Mouse (Mus musculus) G1E-ER4 (cell line): ENCODE results near the gene Rpf2. TPM values are rescaled to one million over a fixed set of nuclear protein-coding genes. Genes with fewer than 3 reads are reported as not detected.

Source experiments
- GATA1 ChIP-seq: IDR thresholded peaks from one replicate; pipeline ENCODE4 v1.8.0; 2012; ENCODE audit warnings: low read length, inconsistent platforms
- polyA plus RNA-seq: library from polyadenylated mRNA; stranded (reverse); fragments of >175 nt; gene quantifications from 2 replicates; pipeline ENCODE4 v1.2.3, GENCODE M21; 2012

Rpf2 gene
- polyA plus RNA-seq, 1 experiment: 4.9 TPM

- TF ChIP-seq GATA1: no peak
Measured at GRCm38 (mm10) chr10:40258401-40258966, 11.6 kb upstream of the Rpf2 start.

DNA sequence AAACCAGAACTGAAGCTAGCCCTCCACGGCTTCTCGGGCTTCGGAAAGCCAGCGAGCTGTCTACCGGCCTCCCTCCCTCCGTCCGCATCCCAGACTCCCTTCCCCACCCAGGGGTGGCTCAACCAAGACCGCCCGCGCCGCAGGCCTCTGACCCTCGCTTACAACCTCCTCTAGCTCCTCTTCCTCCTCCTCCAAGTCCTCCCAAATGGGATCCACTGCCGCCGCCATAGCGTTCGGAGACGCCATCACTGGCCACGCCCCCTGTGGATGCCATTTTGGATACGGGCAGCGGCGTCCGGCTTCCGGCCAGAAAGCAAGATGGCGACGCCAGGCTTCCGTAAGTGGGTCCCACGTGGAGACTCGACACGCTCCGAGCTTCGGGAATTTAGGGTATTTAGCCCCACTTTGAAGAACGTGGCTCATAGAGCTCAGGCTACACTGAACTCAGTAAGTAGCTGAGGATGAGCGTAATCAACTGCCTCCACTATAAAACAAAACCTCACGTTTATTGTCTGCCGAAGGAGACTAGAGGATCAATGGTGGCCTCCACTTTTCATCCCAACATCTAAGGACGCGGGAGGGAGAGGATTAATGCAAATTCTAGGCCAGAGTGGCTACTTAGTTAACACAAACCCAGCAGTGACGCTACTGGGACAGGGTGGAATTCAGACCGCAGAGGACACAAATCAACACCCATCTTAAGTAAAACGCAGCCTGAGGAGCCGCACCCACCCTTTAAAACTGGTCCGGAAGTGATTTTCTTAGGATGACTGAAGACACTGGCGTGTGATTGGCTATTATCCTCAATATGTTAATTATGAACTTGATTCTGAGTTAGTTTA lies 10.8 kb upstream of the Rpf2 start, which contains the start of gene Gtf3c6:
Gene Gtf3c6 (minus strand): TSS at position 695 of the 842 bp plus-strand sequence.
- TF ChIP-seq GATA1: no peak

DNA sequence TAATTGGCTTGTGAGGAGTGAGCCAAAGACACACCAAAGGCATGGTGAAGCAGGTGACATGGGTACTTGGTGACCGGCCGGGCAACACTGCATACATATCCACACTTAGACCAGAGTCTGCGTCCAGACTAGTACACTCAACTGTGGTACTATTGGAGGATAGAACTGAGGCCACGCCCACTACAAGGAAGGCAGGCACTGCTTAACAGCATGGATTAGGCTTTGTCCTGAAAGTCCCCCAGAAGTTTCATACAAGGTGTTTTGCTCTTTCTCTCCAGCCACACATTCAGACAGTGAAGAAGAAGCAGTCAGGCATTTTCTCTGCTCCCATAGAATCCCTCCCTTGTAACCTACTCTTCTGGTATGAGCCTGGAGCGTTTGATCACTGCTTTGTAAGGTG lies 9.9 kb upstream of the Rpf2 start:
- no peak for TF ChIP-seq GATA1

- TF ChIP-seq GATA1: no peak
Measured at GRCm38 (mm10) chr10:40250969-40251368, 4.1 kb upstream of the Rpf2 start.

- TF ChIP-seq GATA1: no peak
Measured at GRCm38 (mm10) chr10:40249625-40250024, 2.8 kb upstream of the Rpf2 start.

- no peak for TF ChIP-seq GATA1
Measured at GRCm38 (mm10) chr10:40247166-40247716, 405 bp upstream of the Rpf2 start.

- TF ChIP-seq GATA1: no peak
Measured at GRCm38 (mm10) chr10:40237826-40238225, 9.0 kb downstream of the Rpf2 start.

GRCm38 (mm10) chr10:40233241-40233640 lies 13.6 kb downstream of the Rpf2 start:
- no peak for TF ChIP-seq GATA1

DNA sequence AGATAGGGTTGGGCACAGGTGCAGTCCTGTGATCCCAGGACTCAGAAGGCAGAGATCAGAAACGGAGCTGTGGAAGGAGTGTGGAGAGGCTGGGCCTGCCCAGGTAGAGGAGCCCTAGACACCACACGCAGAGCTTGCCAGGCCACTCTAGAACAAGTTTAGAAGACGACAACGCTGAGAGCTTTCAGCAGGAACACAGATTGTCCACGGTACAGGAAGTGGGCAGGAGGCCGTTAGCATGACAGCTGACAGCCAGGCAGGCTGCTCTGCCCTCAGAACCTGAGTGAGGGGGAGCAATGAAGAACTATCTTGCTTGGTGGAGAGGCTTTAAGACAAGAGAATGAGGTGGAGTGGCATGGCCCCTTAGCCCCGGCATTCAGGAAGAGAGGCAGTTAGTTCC lies 14.4 kb downstream of the Rpf2 start:
- no peak for TF ChIP-seq GATA1

GRCm38 (mm10) chr10:40229725-40230124 lies 17.1 kb downstream of the Rpf2 start:
- no peak for TF ChIP-seq GATA1

- no peak for TF ChIP-seq GATA1
Measured at GRCm38 (mm10) chr10:40227660-40228303, 19.1 kb downstream of the Rpf2 start.

- TF ChIP-seq GATA1: no peak
Measured at GRCm38 (mm10) chr10:40218874-40219273, 28.0 kb downstream of the Rpf2 start.

- TF ChIP-seq GATA1: no peak
Measured at GRCm38 (mm10) chr10:40212443-40213169, 34.2 kb downstream of the Rpf2 start.

DNA sequence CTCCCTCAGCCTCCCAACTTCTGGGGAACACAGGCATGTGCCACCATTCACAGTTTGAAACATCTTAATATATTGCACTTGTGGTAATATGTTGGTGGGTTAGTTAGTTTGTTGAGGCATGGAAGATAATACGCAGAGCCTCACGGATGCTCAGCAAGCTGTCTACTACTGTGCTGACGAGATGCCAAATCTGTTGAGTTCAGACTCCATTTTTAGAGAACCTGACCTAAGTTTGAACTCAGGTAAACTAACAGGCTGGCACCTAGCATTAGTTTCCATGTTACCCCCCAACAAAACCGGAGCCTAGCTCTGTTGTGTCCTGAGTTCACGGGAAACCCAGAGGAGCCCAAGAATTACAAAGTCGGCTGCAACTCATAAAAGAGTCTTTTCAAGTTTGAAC lies 51.8 kb downstream of the Rpf2 start:
- TF ChIP-seq GATA1: no peak
